Mouse (Mus musculus): Measurements from ENCODE around the gene Cfap61.

DNA sequence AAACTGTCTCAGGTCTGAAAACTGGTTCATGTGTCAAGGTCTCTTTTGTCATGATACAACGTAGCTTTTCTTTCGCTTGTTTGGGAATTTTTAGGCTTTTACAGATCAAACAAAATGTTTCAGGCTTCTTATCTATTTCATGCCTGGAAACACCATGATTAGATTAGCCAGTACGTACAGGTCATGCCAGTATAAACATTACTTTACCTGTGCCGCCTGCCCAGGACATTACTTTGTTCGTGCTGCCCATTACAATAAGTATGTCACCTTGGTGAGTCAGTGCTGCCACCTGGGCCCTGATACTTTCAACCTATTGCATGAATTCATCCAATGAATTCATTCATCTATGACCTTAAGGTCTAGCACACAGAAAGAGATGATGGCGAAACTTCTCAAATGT lies 88.3 kb downstream of the Cfap61 start:
- TF ChIP-seq CHD1 (IDR thresholded peaks at IDR 0.05; ENCODE audit: low read depth, low read length) (no peak), ZC3H11A (IDR thresholded peaks at IDR 0.05; ENCODE audit: low read depth, low read length) (no peak), CTCF (IDR thresholded peaks at IDR 0.05 in 2 of 3, conservative IDR thresholded peaks at IDR 0.05 in 1 of 3; ENCODE audit: control insufficient read depth in 1 of 3, insufficient read depth in 1 of 3, low read depth in 2 of 3, low read length in 3 of 3, poor library complexity in 1 of 3, severe bottlenecking in 1 of 3) (no peak), ZNF384 (IDR thresholded peaks at IDR 0.05; ENCODE audit: low read depth, low read length) (no peak), EP300 (IDR thresholded peaks at IDR 0.05; ENCODE audit: low read depth in 1 of 2, low read length in 2 of 2) (no peak), USF1 (IDR thresholded peaks at IDR 0.05; ENCODE audit: low read depth, low read length) (no peak)

Measured in MEL (cell line).